Mouse (Mus musculus): ENCODE measurements at regions not wholly inside any gene's neighbourhood (a gene's known extent, or its start where the extent isn't known, plus 50 kb on each side); places are given as distances from the start of the nearest gene placed in this dataset.
"Not testable (repeated sequence)": the region's sequence is repeated elsewhere in the genome, so short reads cannot be mapped to it uniquely, and the experiment has no call there.

GRCm38 (mm10) chr10:26577087-26577486 lies 176.1 kb upstream of the Arhgap18 start:
- no peak for DNase-seq (ENCODE audit: low read depth, low spot score)

GRCm38 (mm10) chr10:26585106-26585505 lies 168.1 kb upstream of the Arhgap18 start:
- DNase-seq (ENCODE audit: low read depth, low spot score) = no peak

- DNase-seq (ENCODE audit: low read depth, low spot score) = not testable (repeated sequence)
These were observed 146.1 kb upstream of the Arhgap18 start for GRCm38 (mm10) chr10:26607081-26607480.

- DNase-seq (ENCODE audit: low read depth, low spot score) = no peak
These were observed 142.0 kb upstream of the Arhgap18 start for GRCm38 (mm10) chr10:26611246-26611645.

- DNase-seq (ENCODE audit: low read depth, low spot score) = no peak
These were observed 122.9 kb upstream of the Arhgap18 start for GRCm38 (mm10) chr10:26630196-26630760.

GRCm38 (mm10) chr10:26632266-26632665 lies 121.0 kb upstream of the Arhgap18 start:
- DNase-seq (ENCODE audit: low read depth, low spot score) = no peak

- no peak for DNase-seq (ENCODE audit: low read depth, low spot score)
These were observed 115.8 kb upstream of the Arhgap18 start for GRCm38 (mm10) chr10:26637459-26637858.

GRCm38 (mm10) chr10:26638056-26638455 lies 115.2 kb upstream of the Arhgap18 start:
- no peak for DNase-seq (ENCODE audit: low read depth, low spot score)

GRCm38 (mm10) chr10:26639118-26639517 lies 114.1 kb upstream of the Arhgap18 start:
- DNase-seq (ENCODE audit: low read depth, low spot score) = no peak

GRCm38 (mm10) chr10:26653103-26653502 lies 100.1 kb upstream of the Arhgap18 start:
- DNase-seq (ENCODE audit: low read depth, low spot score) = no peak

GRCm38 (mm10) chr10:26664270-26664669 lies 89.0 kb upstream of the Arhgap18 start:
- DNase-seq (ENCODE audit: low read depth, low spot score) = no peak

- DNase-seq (ENCODE audit: low read depth, low spot score) = no peak
These were observed 73.6 kb upstream of the Arhgap18 start for GRCm38 (mm10) chr10:26679500-26680227.

- no peak for DNase-seq (ENCODE audit: low read depth, low spot score)
These were observed 58.5 kb upstream of the Arhgap18 start for GRCm38 (mm10) chr10:26694761-26695160.

- peak; percentile 64 for DNase-seq (ENCODE audit: low read depth, low spot score)
These were observed 57.8 kb upstream of the Arhgap18 start for GRCm38 (mm10) chr10:26695212-26695933.

Data from mesoderm, embryonic 11.5 days (tissue).